Mouse (Mus musculus) bone marrow macrophage, adult 2 months (primary cell): ENCODE measurements at regions not wholly inside any gene's neighbourhood (a gene's known extent, or its start where the extent isn't known, plus 50 kb on each side); places are given as distances from the start of the nearest gene placed in this dataset.

Experiments
- CTCF ChIP-seq: IDR thresholded peaks from 2 replicates; pipeline ENCODE4 v1.5.1; 2012; ENCODE audit warnings: low read depth, mild to moderate bottlenecking, low read length, moderate library complexity
- POLR2A ChIP-seq: IDR thresholded peaks from 2 replicates; pipeline ENCODE4 v1.6.1; 2012; ENCODE audit warnings: mild to moderate bottlenecking, low read depth, low read length, borderline replicate concordance

DNA sequence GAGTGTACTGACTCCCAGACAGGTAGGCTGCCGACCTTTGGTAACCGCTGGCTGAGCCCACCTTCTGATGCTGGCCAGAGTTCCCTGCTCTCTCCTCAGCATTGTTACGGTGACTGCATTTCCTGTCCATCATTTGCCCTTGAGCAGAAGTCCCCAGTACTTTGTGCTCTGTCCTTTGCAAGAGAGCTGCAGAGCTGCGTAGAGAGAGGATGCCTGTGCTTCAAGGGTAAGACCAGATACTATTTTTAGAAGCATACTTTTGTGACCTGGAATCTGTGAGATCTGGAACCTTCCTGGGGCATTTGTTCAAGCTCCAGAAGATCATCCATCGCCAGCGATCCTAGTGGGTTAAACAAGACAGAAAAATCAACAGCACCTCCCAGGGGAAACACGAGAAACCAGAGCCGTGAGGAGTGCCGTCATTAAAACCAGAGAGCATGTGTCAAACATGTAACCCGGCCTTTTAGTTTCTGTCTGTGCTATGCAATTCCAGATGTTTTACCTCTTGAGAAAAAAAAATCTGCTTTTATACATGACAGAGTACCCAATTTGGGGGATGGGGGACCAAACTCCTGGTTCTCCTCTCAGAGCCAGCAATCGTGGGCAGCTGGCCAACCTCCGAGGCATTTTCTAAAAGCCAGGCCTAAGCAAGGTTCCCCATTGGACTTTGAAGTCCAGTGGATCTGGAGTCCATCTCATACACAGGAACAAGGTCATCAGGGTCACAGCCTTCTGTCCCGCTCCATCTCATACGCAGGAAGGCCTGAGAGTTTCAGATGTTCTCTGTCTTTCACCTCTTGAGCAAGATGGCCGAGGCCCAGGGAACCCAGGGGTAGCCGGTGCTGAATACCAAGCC is 73.5 kb upstream of the Aldh1b1 start:
- TF ChIP-seq POLR2A (no peak), CTCF (no peak)
